Mouse (Mus musculus) C2C12 (cell line): Measurements from ENCODE around the gene Frrs1.

ENCODE experiments used
- CEBPB ChIP-seq: IDR thresholded peaks from one replicate; pipeline ENCODE4 v1.6.1; 2011; ENCODE audit warnings: low read depth, mild to moderate bottlenecking, control low read depth, moderate library complexity
- CTCF ChIP-seq: IDR thresholded peaks from one replicate; pipeline ENCODE4 v1.5.1; 2011; ENCODE audit not compliant: control insufficient read depth, insufficient read depth, insufficient read length
- FOSL1 ChIP-seq: IDR thresholded peaks from one replicate; pipeline ENCODE4 v1.8.0; 2011; ENCODE audit warnings: mild to moderate bottlenecking, low read length; ENCODE audit not compliant: poor library complexity, insufficient read depth, severe bottlenecking
- MAX ChIP-seq: IDR thresholded peaks from one replicate; pipeline ENCODE4 v1.6.1; 2011; ENCODE audit warnings: mild to moderate bottlenecking, control low read depth
- MYOD1 ChIP-seq: IDR thresholded peaks from one replicate; pipeline ENCODE4 v1.6.1; 2011; ENCODE audit warnings: low read depth; ENCODE audit not compliant: control insufficient read depth, insufficient read length
- MYOG ChIP-seq: IDR thresholded peaks from one replicate; pipeline ENCODE4 v1.6.1; 2011; ENCODE audit not compliant: control insufficient read depth, insufficient read length; ENCODE audit errors: extremely low read depth
- USF1 ChIP-seq: IDR thresholded peaks from one replicate; pipeline ENCODE4 v1.6.1; 2011; ENCODE audit warnings: low read depth, mild to moderate bottlenecking, control low read depth, moderate library complexity

GRCm38 (mm10) chr3:116884941-116885340, 25.7 kb downstream of the Frrs1 start:
- TF ChIP-seq MAX (no peak), CTCF (no peak), MYOD1 (no peak), USF1 (no peak), CEBPB (no peak), FOSL1 (no peak), MYOG (no peak)
